Mouse (Mus musculus): Measurements from ENCODE around the gene Arhgap40. TPM values are rescaled to one million over a fixed set of nuclear protein-coding genes. Genes with fewer than 3 reads are reported as not detected.

Gene Arhgap40
- polyA plus RNA-seq, 2 experiments from 2014 or later = not detected

Other genes starting within 250 kb of the Arhgap40 start
- gene Lbp, start 206.3 kb upstream of the Arhgap40 start, polyA plus RNA-seq (2017; shearing (Covaris generic)) = under 1 TPM; 0.37 to 0.41 TPM
- under 1 TPM in 1 of 2 experiments, not detected in 1; 0.11 TPM for gene Snhg11, start 137.2 kb upstream of the Arhgap40 start, polyA plus RNA-seq (2017; shearing (Covaris generic))
- 10 to 100 TPM; 11.3 to 13.2 TPM for gene Ralgapb, start 102.9 kb upstream of the Arhgap40 start, polyA plus RNA-seq (2017; shearing (Covaris generic))
- gene Adig, start 10.2 kb upstream of the Arhgap40 start, polyA plus RNA-seq (2017; shearing (Covaris generic)) = not detected
- gene Slc32a1, start 98.0 kb downstream of the Arhgap40 start, polyA plus RNA-seq (2017; shearing (Covaris generic)) = not detected
- 1 to 10 TPM; 3.1 to 3.2 TPM for gene Actr5, start 112.1 kb downstream of the Arhgap40 start, polyA plus RNA-seq (2017; shearing (Covaris generic))
- 100 to 1,000 TPM; 100 to 110 TPM for gene Ppp1r16b, start 152.6 kb downstream of the Arhgap40 start, polyA plus RNA-seq (2017; shearing (Covaris generic))

All from activated CD4-positive, CD25-positive, alpha-beta regulatory T cell, adult 4 months (primary cell).